Mouse (Mus musculus) midbrain, embryonic 11.5 days (tissue): ENCODE measurements at regions not wholly inside any gene's neighbourhood (a gene's known extent, or its start where the extent isn't known, plus 50 kb on each side); places are given as distances from the start of the nearest gene placed in this dataset.

ENCODE experiments used
- ATAC-seq: fragments of 200-750 bp; cut with Nextera tagmentation; 2 replicates; pipeline ENCODE4 v1.8.0; 2017; ENCODE audit warnings: moderate TSS enrichment, moderate library complexity; ENCODE audit not compliant: low FRiP score
- DNase-seq: peaks from one replicate; pipeline ENCODE4 v3.0.0; 2015; ENCODE audit warnings: low spot score; ENCODE audit errors: missing footprints
- H3K27ac ChIP-seq: fragments of 300-500 bp; sonication (generic); 2 replicates; pipeline ENCODE4 v1.5.1; 2014; ENCODE audit warnings: low read depth, low read length
- H3K27me3 ChIP-seq: fragments of 300-500 bp; sonication (generic); 2 replicates; pipeline ENCODE4 v1.6.1; 2014; ENCODE audit warnings: mild to moderate bottlenecking, low read length, moderate library complexity, mixed read lengths; ENCODE audit not compliant: control insufficient read depth, insufficient read depth
- H3K36me3 ChIP-seq: fragments of 300-500 bp; sonication (generic); 2 replicates; pipeline ENCODE4 v1.6.1; 2014; ENCODE audit warnings: mild to moderate bottlenecking, low read length, moderate library complexity, mixed read lengths; ENCODE audit not compliant: control insufficient read depth, insufficient read depth
- H3K4me1 ChIP-seq: fragments of 300-500 bp; sonication (generic); 2 replicates; pipeline ENCODE4 v1.6.1; 2014; ENCODE audit warnings: low read length; ENCODE audit not compliant: control insufficient read depth, insufficient read depth
- H3K4me2 ChIP-seq: fragments of 300-500 bp; sonication (generic); 2 replicates; pipeline ENCODE4 v1.6.1; 2014; ENCODE audit warnings: mild to moderate bottlenecking, moderate library complexity
- H3K4me3 ChIP-seq: fragments of 300-500 bp; sonication (generic); 2 replicates; pipeline ENCODE4 v1.5.1; 2014; ENCODE audit warnings: low read depth, low read length
- H3K9ac ChIP-seq: fragments of 300-500 bp; sonication (generic); 2 replicates; pipeline ENCODE4 v1.6.1; 2014; ENCODE audit warnings: low read length
- H3K9me3 ChIP-seq: fragments of 300-500 bp; sonication (generic); 2 replicates; pipeline ENCODE4 v1.6.1; 2016; ENCODE audit warnings: low read length; ENCODE audit not compliant: control insufficient read depth
- WGBS: fragments of 180-500 bp; shearing (Covaris S2); extraction: QIAGEN DNeasy Blood & Tissue Kit; methylation state at CpG from one replicate; pipeline ENCODE4 v1.1.7; 2014; 5-methylcytosine and 5-hydroxymethylcytosine counted together

- Histone ChIP-seq H3K36me3 (no peaks in the 10 kb centered on the region), H3K9ac (no peak overlapping the region), H3K4me1 (no peaks in the 10 kb centered on the region), H3K9me3 (no peaks in the 10 kb centered on the region), H3K4me3 (no peak overlapping the region), H3K27ac (no peak overlapping the region), H3K4me2 (no peak overlapping the region), H3K27me3 (no peaks in the 10 kb centered on the region)
- DNase-seq (no peak), ATAC-seq (no peak)
- 79% methylated on average over 2 of the region's 2 CpGs for WGBS
These were observed 219.4 kb downstream of the Dad1 start for GRCm38 (mm10) chr14:54034516-54034915.

- no peak overlapping the region for H3K4me2 ChIP-seq
- ATAC-seq (no peak), DNase-seq (no peak)
- no peak overlapping the region for H3K27ac ChIP-seq
- no peaks in the 10 kb centered on the region for H3K27me3 ChIP-seq
- H3K4me3 ChIP-seq, result no peak overlapping the region
- WGBS, result 79% methylated on average over 4 of the region's 4 CpGs
- H3K36me3 ChIP-seq, result no peaks in the 10 kb centered on the region
- H3K9ac ChIP-seq, result no peak overlapping the region
- H3K4me1 ChIP-seq, result no peaks in the 10 kb centered on the region
- no peaks in the 10 kb centered on the region for H3K9me3 ChIP-seq
These were observed 230.4 kb downstream of the Dad1 start for GRCm38 (mm10) chr14:54023552-54023951.

- ATAC-seq (no peak), DNase-seq (no peak)
- H3K36me3 ChIP-seq, result no peaks in the 10 kb centered on the region
- no peaks in the 10 kb centered on the region for H3K4me1 ChIP-seq
- no peak overlapping the region for H3K4me2 ChIP-seq
- no peak overlapping the region for H3K27ac ChIP-seq
- no peaks in the 10 kb centered on the region for H3K9me3 ChIP-seq
- no peak overlapping the region for H3K4me3 ChIP-seq
- H3K27me3 ChIP-seq, result no peaks in the 10 kb centered on the region
- no peak overlapping the region for H3K9ac ChIP-seq
- 93% methylated on average over 6 of the region's 6 CpGs for WGBS
These were observed 232.5 kb downstream of the Dad1 start for GRCm38 (mm10) chr14:54021443-54021842.

- H3K4me3 ChIP-seq, result no peak overlapping the region
- no peak overlapping the region for H3K9ac ChIP-seq
- no peak for DNase-seq
- H3K27ac ChIP-seq, result no peak overlapping the region
- no peaks in the 10 kb centered on the region for H3K36me3 ChIP-seq
- H3K4me2 ChIP-seq, result no peak overlapping the region
- no peaks in the 10 kb centered on the region for H3K27me3 ChIP-seq
- no peak for ATAC-seq
- WGBS, result 87% methylated on average over 10 of the region's 10 CpGs
- no peaks in the 10 kb centered on the region for H3K9me3 ChIP-seq
- H3K4me1 ChIP-seq, result no peaks in the 10 kb centered on the region
These were observed 239.3 kb downstream of the Dad1 start for GRCm38 (mm10) chr14:54014628-54015027.

GRCm38 (mm10) chr14:54002083-54002482, 251.8 kb downstream of the Dad1 start:
- no peak for ATAC-seq
- WGBS, result 83% methylated on average over 1 of the region's 1 CpGs

GRCm38 (mm10) chr14:54000527-54000926, 253.4 kb downstream of the Dad1 start:
- no peak for ATAC-seq
- DNase-seq, result no peak
- Histone ChIP-seq H3K4me1 (no peaks in the 10 kb centered on the region), H3K4me3 (no peak overlapping the region), H3K9ac (no peak overlapping the region), H3K9me3 (no peaks in the 10 kb centered on the region), H3K36me3 (no peaks in the 10 kb centered on the region), H3K27ac (no peak overlapping the region), H3K27me3 (no peaks in the 10 kb centered on the region), H3K4me2 (no peak overlapping the region)
- 78% methylated on average over 5 of the region's 5 CpGs for WGBS

More at GRCm38 (mm10) chr14:54002083-54002482, 251.8 kb downstream of the Dad1 start:
- Histone ChIP-seq H3K36me3 (no peaks in the 10 kb centered on the region), H3K4me1 (no peaks in the 10 kb centered on the region), H3K27ac (no peak overlapping the region), H3K9me3 (no peaks in the 10 kb centered on the region), H3K27me3 (no peaks in the 10 kb centered on the region), H3K4me3 (no peak overlapping the region), H3K9ac (no peak overlapping the region), H3K4me2 (no peak overlapping the region)
- DNase-seq, result no peak

GRCm38 (mm10) chr14:53993427-53993826, 260.5 kb downstream of the Dad1 start:
- Histone ChIP-seq H3K4me3 (no peak overlapping the region), H3K4me1 (no peaks in the 10 kb centered on the region), H3K9me3 (no peaks in the 10 kb centered on the region), H3K27me3 (no peaks in the 10 kb centered on the region), H3K9ac (no peak overlapping the region), H3K4me2 (no peak overlapping the region), H3K27ac (no peak overlapping the region), H3K36me3 (no peaks in the 10 kb centered on the region)
- WGBS, result 70% methylated on average over 2 of the region's 2 CpGs
- ATAC-seq (no peak), DNase-seq (no peak)

- WGBS, result 42% methylated on average over 11 of the region's 11 CpGs
- Histone ChIP-seq H3K4me3 (no peak overlapping the region), H3K27ac (no peak overlapping the region), H3K9ac (no peak overlapping the region), H3K4me2 (no peak overlapping the region), H3K4me1 (no peaks in the 10 kb centered on the region), H3K27me3 (no peaks in the 10 kb centered on the region), H3K36me3 (no peaks in the 10 kb centered on the region), H3K9me3 (no peaks in the 10 kb centered on the region)
- ATAC-seq, result 0 out of 2 replicates have a peak, but pooled peaks have one; percentile 7
- peak; percentile 83 for DNase-seq
These were observed 261.1 kb downstream of the Dad1 start for GRCm38 (mm10) chr14:53992712-53993286.

- H3K36me3 ChIP-seq, result no peaks in the 10 kb centered on the region
- no peak overlapping the region for H3K4me3 ChIP-seq
- no peak overlapping the region for H3K4me2 ChIP-seq
- H3K4me1 ChIP-seq, result no peaks in the 10 kb centered on the region
- H3K9me3 ChIP-seq, result no peaks in the 10 kb centered on the region
- no peak overlapping the region for H3K27ac ChIP-seq
- no peak overlapping the region for H3K9ac ChIP-seq
- H3K27me3 ChIP-seq, result no peaks in the 10 kb centered on the region
- 47% methylated on average over 4 of the region's 4 CpGs for WGBS
- no peak for DNase-seq
- no peak for ATAC-seq
These were observed 262.5 kb downstream of the Dad1 start for GRCm38 (mm10) chr14:53991390-53991789.
